8 mouse cellular contexts compared by ENCODE assay signal in the genomic region with DNA sequence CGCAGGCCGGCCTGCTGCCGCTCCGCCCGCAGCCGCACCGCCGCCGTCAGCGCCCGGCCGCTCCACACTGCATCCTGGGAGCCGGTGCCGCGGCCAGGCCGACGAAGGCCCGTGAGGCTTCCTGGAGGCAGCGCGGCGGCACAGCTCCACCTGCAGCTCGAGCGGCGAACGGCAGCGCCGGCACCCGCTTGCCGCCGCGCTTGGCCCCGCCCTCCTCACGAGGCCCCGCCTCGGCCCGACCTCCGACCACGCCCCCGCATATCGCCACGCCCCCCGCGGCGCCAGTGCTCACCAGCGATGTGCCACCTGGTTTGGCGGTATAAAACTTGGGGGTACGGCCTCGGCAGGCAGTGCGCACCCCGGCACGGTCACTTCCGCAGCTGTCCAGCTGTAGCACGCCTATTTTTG. TPM values are rescaled to one million over a fixed set of nuclear protein-coding genes. Genes with fewer than 3 reads are reported as not detected.
A peak's percentile ranks its signal among the peaks of the same experiment; 100 is the strongest.
DNase-seq lines count a peak whose midpoint lies in the region; ATAC-seq and TF ChIP-seq lines count a peak whose summit lies in the region.

Gene Zfp746 (minus strand): TSS at position 123 of the 408 bp plus-strand sequence.

- H3K36me3 ChIP-seq in CH12.LX (replicated peaks in 1 of 2; ENCODE audit: control insufficient read depth in 1 of 2, insufficient read depth in 1 of 2, low read length in 1 of 2) = peaks cover 23 to 33% of the 10 kb centered on the region in 2 experiments
- peaks cover 22% of the 10 kb centered on the region for H3K36me3 ChIP-seq in forebrain, embryonic 12.5 days (replicated peaks)
- peaks cover 23% of the 10 kb centered on the region for H3K36me3 ChIP-seq in heart, postnatal 0 days (replicated peaks; ENCODE audit: control insufficient read depth, insufficient read depth, low read length)
- peaks cover 11% of the 10 kb centered on the region for H3K36me3 ChIP-seq in liver, embryonic 16.5 days (ENCODE audit: control insufficient read depth, insufficient read depth)
- peaks cover 24% of the 10 kb centered on the region for H3K36me3 ChIP-seq in neural tube, embryonic 13.5 days
- H3K36me3 ChIP-seq in testis, adult 2 months (ENCODE audit: control insufficient read depth, insufficient read depth, low read length) = peaks cover 7% of the 10 kb centered on the region

- H3K4me3 ChIP-seq in CH12.LX (replicated peaks in 1 of 3; ENCODE audit: low read depth in 2 of 3, low read length in 2 of 3, poor library complexity in 1 of 3) = peak within 1 kb of the TSS; percentile 60 to 86 (median 75)
- H3K4me3 ChIP-seq in forebrain, embryonic 12.5 days (replicated peaks) = peak within 1 kb of the TSS; percentile 85
- peak within 1 kb of the TSS; percentile 80 for H3K4me3 ChIP-seq in heart, postnatal 0 days (ENCODE audit: low read depth, low read length)
- peak within 1 kb of the TSS; percentile 78 for H3K4me3 ChIP-seq in liver, embryonic 16.5 days (ENCODE audit: low read depth, low read length)
- H3K4me3 ChIP-seq in neural tube, embryonic 13.5 days = peak within 1 kb of the TSS; percentile 85
- peak within 1 kb of the TSS; percentile 86 for H3K4me3 ChIP-seq in testis, adult 2 months (ENCODE audit: control insufficient read depth, low read depth, low read length)

- no peaks in the 10 kb centered on the region for H3K27me3 ChIP-seq in CH12.LX (replicated peaks)
- H3K27me3 ChIP-seq in forebrain, embryonic 12.5 days = no peaks in the 10 kb centered on the region
- no peaks in the 10 kb centered on the region for H3K27me3 ChIP-seq in heart, postnatal 0 days (ENCODE audit: control insufficient read depth, insufficient read depth, low read length)
- H3K27me3 ChIP-seq in liver, embryonic 16.5 days (ENCODE audit: control insufficient read depth, insufficient read depth, low read depth, low read length) = no peaks in the 10 kb centered on the region
- no peaks in the 10 kb centered on the region for H3K27me3 ChIP-seq in neural tube, embryonic 13.5 days
- H3K27me3 ChIP-seq in testis, adult 2 months (ENCODE audit: control insufficient read depth, insufficient read depth, low read length) = no peaks in the 10 kb centered on the region

- TF ChIP-seq POLR2A in CH12.LX (IDR thresholded peaks at IDR 0.05; ENCODE audit: low read depth, low read length) = peak; percentile 70; the same call in 1 of the 2 replicates
- TF ChIP-seq POLR2A in testis, adult 2 months (IDR thresholded peaks at IDR 0.05; ENCODE audit: control insufficient read depth, low read depth, low read length) = peak; percentile 81

- H3K9ac ChIP-seq in CH12.LX (ENCODE audit: insufficient read depth, low read depth) = peak within 1 kb of the TSS; percentile 95
- H3K9ac ChIP-seq in forebrain, embryonic 12.5 days = peak within 1 kb of the TSS; percentile 97
- peak within 1 kb of the TSS; percentile 95 for H3K9ac ChIP-seq in heart, postnatal 0 days (replicated peaks; ENCODE audit: low read depth, low read length)
- H3K9ac ChIP-seq in liver, embryonic 16.5 days (ENCODE audit: low read depth, low read length) = peak within 1 kb of the TSS; percentile 88
- H3K9ac ChIP-seq in neural tube, embryonic 13.5 days = peak within 1 kb of the TSS; percentile 98

- peak within 1 kb of the TSS; percentile 90 for H3K4me2 ChIP-seq in CH12.LX (ENCODE audit: insufficient read depth, low read depth, poor library complexity, severe bottlenecking)
- H3K4me2 ChIP-seq in forebrain, embryonic 12.5 days = peak within 1 kb of the TSS; percentile 70
- H3K4me2 ChIP-seq in heart, postnatal 0 days (ENCODE audit: low read depth, low read length) = peak within 1 kb of the TSS; percentile 78
- H3K4me2 ChIP-seq in liver, embryonic 16.5 days (ENCODE audit: low read depth, low read length) = peak within 1 kb of the TSS; percentile 90
- H3K4me2 ChIP-seq in neural tube, embryonic 13.5 days = peak within 1 kb of the TSS; percentile 76

- no peaks in the 10 kb centered on the region for H3K9me3 ChIP-seq in CH12.LX (replicated peaks; ENCODE audit: low read length)
- no peaks in the 10 kb centered on the region for H3K9me3 ChIP-seq in forebrain, embryonic 12.5 days
- no peaks in the 10 kb centered on the region for H3K9me3 ChIP-seq in heart, postnatal 0 days (replicated peaks; ENCODE audit: control insufficient read depth, low read length)
- H3K9me3 ChIP-seq in liver, embryonic 16.5 days (replicated peaks; ENCODE audit: control insufficient read depth, low read length) = no peaks in the 10 kb centered on the region
- no peaks in the 10 kb centered on the region for H3K9me3 ChIP-seq in neural tube, embryonic 13.5 days

- TF ChIP-seq CTCF in CH12.LX (conservative IDR thresholded peaks at IDR 0.05 in 1 of 2, IDR thresholded peaks at IDR 0.05 in 1 of 2; ENCODE audit: low read depth in 2 of 2, low read length in 2 of 2) = peak in 1 of 2 experiments; percentile 82; a peak in 2 of 4 replicates
- peak; percentile 44 for TF ChIP-seq CTCF in heart, postnatal 0 days (IDR thresholded peaks at IDR 0.05; ENCODE audit: low read depth)
- peak; percentile 70 for TF ChIP-seq CTCF in testis, adult 2 months (IDR thresholded peaks at IDR 0.05; ENCODE audit: control insufficient read depth, insufficient read depth, insufficient replicate concordance, low read depth, low read length)

- peak; percentile 63 for TF ChIP-seq RAD21 in CH12.LX (IDR thresholded peaks at IDR 0.05; ENCODE audit: low read depth, low read length)

- H3K4me1 ChIP-seq in CH12.LX (ENCODE audit: control insufficient read depth in 1 of 2, insufficient read depth in 2 of 2) = peaks cover 4 to 22% of the 10 kb centered on the region in 2 experiments; a peak in 2 of 4 replicates
- H3K4me1 ChIP-seq in forebrain, embryonic 12.5 days = peaks cover 10% of the 10 kb centered on the region
- H3K4me1 ChIP-seq in heart, postnatal 0 days (ENCODE audit: control insufficient read depth, insufficient read depth) = peaks cover 8% of the 10 kb centered on the region
- H3K4me1 ChIP-seq in liver, embryonic 16.5 days (ENCODE audit: control insufficient read depth, low read depth, low read length) = peaks cover 23% of the 10 kb centered on the region
- peaks cover 12% of the 10 kb centered on the region for H3K4me1 ChIP-seq in neural tube, embryonic 13.5 days (replicated peaks)
- peaks cover 6% of the 10 kb centered on the region for H3K4me1 ChIP-seq in testis, adult 2 months (ENCODE audit: control insufficient read depth, insufficient read depth, low read length)

- in situ Hi-C loops in CH12.LX (cut with MboI; ENCODE audit: low pct_ligation_motif_present, low pct_unique_long_range_greater_than_20kb, low sequenced_read_pairs) = no loop called here

- under 1% methylated on average over 42 of the region's 53 CpGs for WGBS in forebrain, embryonic 12.5 days
- under 1% methylated on average over 53 of the region's 53 CpGs for WGBS in heart, postnatal 0 days
- under 1% methylated on average over 45 of the region's 53 CpGs for WGBS in liver, embryonic 16.5 days (ENCODE audit: insufficient replicate concordance)
- WGBS in neural tube, embryonic 13.5 days = under 1% methylated on average over 42 of the region's 53 CpGs

- H3K79me2 ChIP-seq in CH12.LX (replicated peaks; ENCODE audit: control insufficient read depth, extremely low read depth, insufficient read depth, poor library complexity, severe bottlenecking) = peaks cover 14% of the 10 kb centered on the region

- no peak for TF ChIP-seq EP300 in CH12.LX (IDR thresholded peaks at IDR 0.05; ENCODE audit: low read length)
- TF ChIP-seq EP300 in heart, postnatal 0 days (IDR thresholded peaks at IDR 0.05; ENCODE audit: low read depth) = no peak

- ATAC-seq in forebrain, embryonic 12.5 days (ENCODE audit: low FRiP score) = peak; percentile 95
- peak; percentile 90 for ATAC-seq in heart, postnatal 0 days (ENCODE audit: insufficient read depth, low read depth)
- peak; percentile 89 for ATAC-seq in liver, embryonic 16.5 days (ENCODE audit: low read depth)
- peak; percentile 94 for ATAC-seq in neural tube, embryonic 13.5 days (ENCODE audit: low read depth)

- peak; percentile 76 for DNase-seq in CH12.LX (ENCODE audit: extremely low read depth)
- DNase-seq in c-Kit-positive CD71-positive TER-119-negative erythroid progenitor cells, embryonic 14.5 days (ENCODE audit: low read depth) = peak; percentile 70
- DNase-seq in heart, postnatal 0 days (ENCODE audit: low spot score) = peak; percentile 87
- peak; percentile 96 for DNase-seq in kidney, postnatal 4 days

- dilution Hi-C loops in CH12.LX (cut with MboI; ENCODE audit: extremely low pct_ligation_motif_present, extremely low pct_unique_long_range_greater_than_20kb, low sequenced_read_pairs) = no loop called here

- peak within 1 kb of the TSS; percentile 49 for H3K27ac ChIP-seq in CH12.LX (ENCODE audit: insufficient read depth, low read depth)
- peak within 1 kb of the TSS; percentile 93 for H3K27ac ChIP-seq in forebrain, embryonic 12.5 days
- peak within 1 kb of the TSS; percentile 91 for H3K27ac ChIP-seq in heart, postnatal 0 days (ENCODE audit: low read depth)
- peak within 1 kb of the TSS; percentile 87 for H3K27ac ChIP-seq in liver, embryonic 16.5 days (ENCODE audit: low read length)
- H3K27ac ChIP-seq in neural tube, embryonic 13.5 days (replicated peaks) = peak within 1 kb of the TSS; percentile 89
- peak within 1 kb of the TSS; percentile 87 for H3K27ac ChIP-seq in testis, adult 2 months (ENCODE audit: control insufficient read depth, insufficient read depth, low read depth, low read length)

TF ChIP-seq in CH12.LX, 34 proteins besides CTCF, POLR2A, EP300 and RAD21 (continues in another document):
- TF ChIP-seq JUND (conservative IDR thresholded peaks at IDR 0.05; ENCODE audit: low read depth, low read length) = no peak
- peak; percentile 32; the same call in 1 of the 2 replicates for TF ChIP-seq ZKSCAN1 (IDR thresholded peaks at IDR 0.05; ENCODE audit: borderline replicate concordance, low read depth, low read length)
- 0 out of 2 replicates have a peak, but pooled peaks have one; percentile 10 for TF ChIP-seq ZMIZ1 (IDR thresholded peaks at IDR 0.05; ENCODE audit: low read depth, low read length)
- TF ChIP-seq TCF12 (IDR thresholded peaks at IDR 0.05; ENCODE audit: low read depth, low read length) = peak; percentile 68; the same call in 1 of the 2 replicates
- TF ChIP-seq ELF1 (IDR thresholded peaks at IDR 0.05; ENCODE audit: low read depth, low read length) = peak; percentile 57
- TF ChIP-seq MXI1 (IDR thresholded peaks at IDR 0.05; ENCODE audit: low read depth, low read length) = 0 out of 2 replicates have a peak, but pooled peaks have one; percentile 55
- peak; percentile 50 for TF ChIP-seq SMC3 (IDR thresholded peaks at IDR 0.05; ENCODE audit: low read depth, low read length)

RNA-seq across cellular contexts. Expression of gene Zfp746, which starts in this region (rescaled TPM):
- total RNA-seq in CH12.LX (2012; rRNA removed) = 18.3 and 18.6 TPM in 2 replicates
- 17.9 and 18.2 TPM in 2 replicates for total RNA-seq in CH12.LX (2014; rRNA removed)
- 18.7 and 18.8 TPM in 2 replicates for polyA plus RNA-seq in CH12.LX (2012; ENCODE audit: insufficient read length, low read depth)
- polyA plus RNA-seq in forebrain, embryonic 12.5 days (2016; fragmentation: Nextera tagmentation; extraction: Ambion mirVana) = 27.4 and 28.3 TPM in 2 replicates
- 35.4 and 77.5 TPM in 2 replicates for total RNA-seq in heart, postnatal 0 days (2014; rRNA removed; ENCODE audit: low replicate concordance)
- polyA plus RNA-seq in heart, postnatal 0 days (2015; fragmentation: Nextera tagmentation; extraction: Ambion mirVana) = 6.2 and 6.7 TPM in 2 replicates
- 2.1 and 2.4 TPM in 2 replicates for polyA plus RNA-seq in liver, embryonic 16.5 days (2015; fragmentation: Nextera tagmentation; extraction: Ambion mirVana)
- polyA plus RNA-seq in neural tube, embryonic 13.5 days (2015; fragmentation: Nextera tagmentation; extraction: Ambion mirVana) = 20.2 and 20.5 TPM in 2 replicates
- 17.4 and 18.1 TPM in 2 replicates for polyA plus RNA-seq in testis, adult 2 months (2012; rRNA removed)

Comparison
In these comparisons a context has a peak if more than half of its experiments do, and no peak if none do; other contexts are left out.
1. Peak in every context shown above with its lines: DNase-seq, ATAC-seq, H3K4me3 ChIP-seq and H3K27ac ChIP-seq.